Mouse (Mus musculus) cerebellum, adult 2 months (tissue): ENCODE results near the gene Atl2. TPM values are rescaled to one million over a fixed set of nuclear protein-coding genes. Genes with fewer than 3 reads are reported as not detected.
A peak's percentile ranks its signal among the peaks of the same experiment; 100 is the strongest.

Experiments
- DNase-seq, 2 experiments: peaks; one replicate each; pipeline ENCODE4 v3.0.0; 2021
- H3K27ac ChIP-seq: fragments of 200-500 bp; 2 replicates; pipeline ENCODE4 v1.5.1; 2012; ENCODE audit warnings: low read length, control low read depth, inconsistent platforms; ENCODE audit not compliant: insufficient read depth
- H3K27me3 ChIP-seq: fragments of 200-500 bp; 2 replicates; pipeline ENCODE4 v1.6.1; 2012; ENCODE audit warnings: inconsistent platforms, mild to moderate bottlenecking, low read length, moderate library complexity; ENCODE audit not compliant: control insufficient read depth, insufficient read depth
- H3K4me1 ChIP-seq: fragments of 200-500 bp; 2 replicates; pipeline ENCODE4 v1.6.1; 2011; ENCODE audit warnings: low read length; ENCODE audit not compliant: control insufficient read depth, insufficient read depth
- H3K4me3 ChIP-seq: fragments of 200-500 bp; replicated peaks from 2 replicates; pipeline ENCODE3; 2011; ENCODE audit warnings: mild to moderate bottlenecking, low read depth, low read length, control low read depth; ENCODE audit not compliant: insufficient read depth
- CTCF ChIP-seq: fragments of 200-500 bp; IDR thresholded peaks from 2 replicates; pipeline ENCODE4 v1.5.1; 2011; ENCODE audit warnings: low read depth, mild to moderate bottlenecking, control low read depth, low read length, moderate library complexity, borderline replicate concordance; ENCODE audit not compliant: insufficient read depth
- POLR2A ChIP-seq: fragments of 200-500 bp; IDR thresholded peaks from 2 replicates; pipeline ENCODE4 v1.6.1; 2011; ENCODE audit warnings: low read length, control low read depth, borderline replicate concordance; ENCODE audit not compliant: insufficient read depth
- WGBS: fragments of 180-500 bp; shearing (Covaris S2); methylation state at CpG from one replicate; pipeline ENCODE4 v1.1.7; 2018; 5-methylcytosine and 5-hydroxymethylcytosine counted together
- polyA plus RNA-seq: library from polyadenylated mRNA; depleted of rRNA; stranded (reverse); fragments of >200 nt; gene quantifications from 2 replicates; pipeline ENCODE4 v1.2.3, GENCODE M21; 2012

The Atl2 gene
- polyA plus RNA-seq, 1 experiment: 96.3 TPM

GRCm38 (mm10) chr17:79855533-79855932 lies 40.4 kb downstream of the Atl2 start:
- TF ChIP-seq POLR2A: no peak
- TF ChIP-seq CTCF: no peak
- no peak for DNase-seq
- H3K4me1 ChIP-seq: no peaks in the 10 kb centered on the region
- WGBS: 81% methylated on average over 8 of the region's 8 CpGs
- no peaks in the 10 kb centered on the region for H3K27me3 ChIP-seq
- H3K27ac ChIP-seq: no peak overlapping the region
- no peak overlapping the region for H3K4me3 ChIP-seq

GRCm38 (mm10) chr17:79848385-79848784 lies 47.5 kb downstream of the Atl2 start:
- 92% methylated on average over 5 of the region's 5 CpGs for WGBS
- Histone ChIP-seq H3K4me3 (no peak overlapping the region), H3K27me3 (no peaks in the 10 kb centered on the region), H3K27ac (no peak overlapping the region), H3K4me1 (no peaks in the 10 kb centered on the region)
- no peak for TF ChIP-seq POLR2A
- TF ChIP-seq CTCF: no peak
- DNase-seq: no peak

GRCm38 (mm10) chr17:79846182-79846581 lies 49.7 kb downstream of the Atl2 start:
- Histone ChIP-seq H3K27me3 (no peaks in the 10 kb centered on the region), H3K4me1 (no peaks in the 10 kb centered on the region), H3K27ac (no peak overlapping the region), H3K4me3 (no peak overlapping the region)
- TF ChIP-seq CTCF: no peak
- no peak for TF ChIP-seq POLR2A
- 94% methylated on average over 2 of the region's 2 CpGs for WGBS
- DNase-seq: no peak

GRCm38 (mm10) chr17:79845695-79846094 lies 50.2 kb downstream of the Atl2 start:
- no peaks in the 10 kb centered on the region for H3K4me1 ChIP-seq
- no peak overlapping the region for H3K4me3 ChIP-seq
- H3K27me3 ChIP-seq: no peaks in the 10 kb centered on the region
- TF ChIP-seq CTCF (no peak), POLR2A (no peak)
- no peak for DNase-seq
- no peak overlapping the region for H3K27ac ChIP-seq
- WGBS: 62% methylated on average over 2 of the region's 2 CpGs

- Histone ChIP-seq H3K27me3 (no peaks in the 10 kb centered on the region), H3K27ac (no peak overlapping the region), H3K4me1 (no peaks in the 10 kb centered on the region), H3K4me3 (no peak overlapping the region)
- DNase-seq: peak; percentile 32 to 52
- TF ChIP-seq CTCF: peak; percentile 84
- no peak for TF ChIP-seq POLR2A
- 47% methylated on average over 7 of the region's 7 CpGs for WGBS
Measured at GRCm38 (mm10) chr17:79840254-79841238, 55.4 kb downstream of the Atl2 start.

GRCm38 (mm10) chr17:79836978-79837377 lies 58.9 kb downstream of the Atl2 start:
- H3K4me3 ChIP-seq: no peak overlapping the region
- H3K27ac ChIP-seq: no peak overlapping the region
- 60% methylated on average over 7 of the region's 7 CpGs for WGBS
- TF ChIP-seq POLR2A (no peak), CTCF (no peak)
- DNase-seq: no peak
- no peaks in the 10 kb centered on the region for H3K4me1 ChIP-seq
- no peaks in the 10 kb centered on the region for H3K27me3 ChIP-seq

GRCm38 (mm10) chr17:79835714-79836373 lies 60.1 kb downstream of the Atl2 start:
- H3K4me3 ChIP-seq: no peak overlapping the region
- TF ChIP-seq CTCF: no peak
- TF ChIP-seq POLR2A: no peak
- no peaks in the 10 kb centered on the region for H3K27me3 ChIP-seq
- no peak overlapping the region for H3K27ac ChIP-seq
- no peaks in the 10 kb centered on the region for H3K4me1 ChIP-seq
- no peak for DNase-seq
- 75% methylated on average over 5 of the region's 5 CpGs for WGBS

GRCm38 (mm10) chr17:79832284-79832683 lies 63.6 kb downstream of the Atl2 start:
- no peaks in the 10 kb centered on the region for H3K27me3 ChIP-seq
- DNase-seq: no peak
- no peak overlapping the region for H3K4me3 ChIP-seq
- H3K4me1 ChIP-seq: no peaks in the 10 kb centered on the region
- no peak for TF ChIP-seq CTCF
- no peak for TF ChIP-seq POLR2A
- no peak overlapping the region for H3K27ac ChIP-seq
- WGBS: 75% methylated on average over 1 of the region's 1 CpGs
